Mouse (Mus musculus): ENCODE measurements around the gene Itpr1. TPM values are rescaled to one million over a fixed set of nuclear protein-coding genes. Genes with fewer than 3 reads are reported as not detected.

The Itpr1 gene
- polyA plus RNA-seq, 2 experiments = 10.7 to 17.1 TPM

DNA sequence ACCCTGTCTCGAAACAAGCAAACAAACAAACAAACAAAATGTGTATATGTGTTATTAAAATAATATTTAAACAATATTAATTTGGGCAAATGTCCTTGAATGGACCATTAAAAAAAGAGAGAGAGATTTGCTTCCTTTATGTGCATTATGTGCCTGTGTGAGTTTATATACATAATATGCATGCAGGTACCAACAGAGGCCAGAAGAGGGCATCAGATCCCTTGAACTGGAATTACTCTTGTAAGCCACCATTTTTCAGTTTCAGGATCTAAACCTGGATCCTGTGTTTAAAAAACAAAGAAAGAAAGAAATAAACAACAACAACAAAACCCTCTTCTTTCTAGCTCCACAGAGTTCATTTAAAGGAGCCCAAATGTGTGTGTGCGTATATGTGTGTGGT lies 228.4 kb downstream of the Itpr1 start:
- TF ChIP-seq POLR2A (IDR thresholded peaks at IDR 0.05; ENCODE audit: borderline replicate concordance, extremely low read depth, insufficient read depth, insufficient read length) = no peak
- DNase-seq (ENCODE audit: low spot score) (no peak), ATAC-seq (ENCODE audit: low FRiP score, low read depth) (no peak)
- Histone ChIP-seq H3K27me3 (ENCODE audit: control insufficient read depth, insufficient read depth, low read length) (no peaks in the 10 kb centered on the region), H3K27ac (replicated peaks; ENCODE audit: low read depth, low read length) (no peak overlapping the region), H3K4me3 (replicated peaks; ENCODE audit: low read length) (no peak overlapping the region), H3K4me2 (replicated peaks; ENCODE audit: low read depth, low read length, severe bottlenecking) (no peak overlapping the region), H3K36me3 (ENCODE audit: control insufficient read depth, insufficient read depth, low read length) (peaks cover 8% of the 10 kb centered on the region), H3K4me1 (ENCODE audit: control insufficient read depth, insufficient read depth, low read length) (no peaks in the 10 kb centered on the region), H3K9me3 (ENCODE audit: control insufficient read depth, low read length) (0 out of 2 replicates have a peak, but pooled peaks cover 3% of the 10 kb centered on the region), H3K9ac (ENCODE audit: low read depth, low read length, severe bottlenecking) (no peak overlapping the region)
- 95% methylated on average over 2 of the region's 2 CpGs for WGBS

GRCm38 (mm10) chr6:108442291-108442690 lies 229.4 kb downstream of the Itpr1 start:
- Histone ChIP-seq H3K27ac (replicated peaks; ENCODE audit: low read depth, low read length) (no peak overlapping the region), H3K4me3 (replicated peaks; ENCODE audit: low read length) (no peak overlapping the region), H3K36me3 (ENCODE audit: control insufficient read depth, insufficient read depth, low read length) (peaks cover 8% of the 10 kb centered on the region), H3K4me2 (replicated peaks; ENCODE audit: low read depth, low read length, severe bottlenecking) (no peak overlapping the region), H3K9me3 (ENCODE audit: control insufficient read depth, low read length) (0 out of 2 replicates have a peak, but pooled peaks cover 3% of the 10 kb centered on the region), H3K27me3 (ENCODE audit: control insufficient read depth, insufficient read depth, low read length) (no peaks in the 10 kb centered on the region), H3K4me1 (ENCODE audit: control insufficient read depth, insufficient read depth, low read length) (0 out of 2 replicates have a peak, but pooled peaks cover 2% of the 10 kb centered on the region), H3K9ac (ENCODE audit: low read depth, low read length, severe bottlenecking) (no peak overlapping the region)
- TF ChIP-seq POLR2A (IDR thresholded peaks at IDR 0.05; ENCODE audit: borderline replicate concordance, extremely low read depth, insufficient read depth, insufficient read length) = no peak
- WGBS = 85% methylated on average over 3 of the region's 3 CpGs
- ATAC-seq (ENCODE audit: low FRiP score, low read depth) (no peak), DNase-seq (ENCODE audit: low spot score) (no peak)

- no peaks in the 10 kb centered on the region for H3K27me3 ChIP-seq (ENCODE audit: control insufficient read depth, insufficient read depth, low read length)
- H3K4me3 ChIP-seq (replicated peaks; ENCODE audit: low read length) = no peak overlapping the region
- ATAC-seq (ENCODE audit: low FRiP score, low read depth) = no peak
- TF ChIP-seq POLR2A (IDR thresholded peaks at IDR 0.05; ENCODE audit: borderline replicate concordance, extremely low read depth, insufficient read depth, insufficient read length) = no peak
- DNase-seq (ENCODE audit: low spot score) = no peak
- H3K36me3 ChIP-seq (ENCODE audit: control insufficient read depth, insufficient read depth, low read length) = peaks cover 8% of the 10 kb centered on the region
- H3K9ac ChIP-seq (ENCODE audit: low read depth, low read length, severe bottlenecking) = no peak overlapping the region
- H3K4me1 ChIP-seq (ENCODE audit: control insufficient read depth, insufficient read depth, low read length) = peaks cover 15% of the 10 kb centered on the region
- no peak overlapping the region for H3K27ac ChIP-seq (replicated peaks; ENCODE audit: low read depth, low read length)
- no peak overlapping the region for H3K4me2 ChIP-seq (replicated peaks; ENCODE audit: low read depth, low read length, severe bottlenecking)
- H3K9me3 ChIP-seq (ENCODE audit: control insufficient read depth, low read length) = 0 out of 2 replicates have a peak, but pooled peaks cover 3% of the 10 kb centered on the region
- WGBS = 85% methylated on average over 7 of the region's 7 CpGs
Observed at GRCm38 (mm10) chr6:108444435-108444834, 231.5 kb downstream of the Itpr1 start.

GRCm38 (mm10) chr6:108445006-108445405 lies 232.1 kb downstream of the Itpr1 start:
- WGBS = 52% methylated on average over 7 of the region's 7 CpGs
- Histone ChIP-seq H3K9ac (ENCODE audit: low read depth, low read length, severe bottlenecking) (no peak overlapping the region), H3K36me3 (ENCODE audit: control insufficient read depth, insufficient read depth, low read length) (peaks cover 8% of the 10 kb centered on the region), H3K4me2 (replicated peaks; ENCODE audit: low read depth, low read length, severe bottlenecking) (no peak overlapping the region), H3K9me3 (ENCODE audit: control insufficient read depth, low read length) (0 out of 2 replicates have a peak, but pooled peaks cover 3% of the 10 kb centered on the region), H3K27me3 (ENCODE audit: control insufficient read depth, insufficient read depth, low read length) (no peaks in the 10 kb centered on the region), H3K4me3 (replicated peaks; ENCODE audit: low read length) (no peak overlapping the region), H3K4me1 (ENCODE audit: control insufficient read depth, insufficient read depth, low read length) (peaks cover 15% of the 10 kb centered on the region), H3K27ac (replicated peaks; ENCODE audit: low read depth, low read length) (no peak overlapping the region)
- DNase-seq (ENCODE audit: low spot score) (no peak), ATAC-seq (ENCODE audit: low FRiP score, low read depth) (no peak)
- no peak for TF ChIP-seq POLR2A (IDR thresholded peaks at IDR 0.05; ENCODE audit: borderline replicate concordance, extremely low read depth, insufficient read depth, insufficient read length)

DNA sequence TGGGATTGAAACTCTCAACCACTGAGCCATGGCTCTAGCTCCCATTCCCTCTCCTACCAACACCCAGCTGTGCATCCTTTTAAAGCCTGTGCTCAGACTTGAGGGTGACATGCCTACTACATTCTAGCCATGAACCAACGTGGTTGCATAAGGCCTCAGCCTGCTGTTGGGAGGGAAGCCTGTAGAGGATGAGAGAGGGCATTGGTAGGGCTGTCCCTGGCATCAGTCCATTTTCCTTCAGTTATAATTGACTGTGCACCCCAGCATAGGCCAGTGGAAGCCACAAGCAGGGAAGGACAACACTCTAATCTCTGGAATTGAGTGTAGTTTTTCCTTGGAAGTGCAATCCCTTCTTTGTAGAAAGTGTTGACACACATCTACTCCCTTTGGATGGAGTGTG lies 233.9 kb downstream of the Itpr1 start:
- ATAC-seq (ENCODE audit: low FRiP score, low read depth) = no peak
- no peaks in the 10 kb centered on the region for H3K9me3 ChIP-seq (ENCODE audit: control insufficient read depth, low read length)
- TF ChIP-seq POLR2A (IDR thresholded peaks at IDR 0.05; ENCODE audit: borderline replicate concordance, extremely low read depth, insufficient read depth, insufficient read length) = no peak
- no peak overlapping the region for H3K27ac ChIP-seq (replicated peaks; ENCODE audit: low read depth, low read length)
- H3K9ac ChIP-seq (ENCODE audit: low read depth, low read length, severe bottlenecking) = no peak overlapping the region
- no peaks in the 10 kb centered on the region for H3K36me3 ChIP-seq (ENCODE audit: control insufficient read depth, insufficient read depth, low read length)
- H3K4me2 ChIP-seq (replicated peaks; ENCODE audit: low read depth, low read length, severe bottlenecking) = no peak overlapping the region
- H3K27me3 ChIP-seq (ENCODE audit: control insufficient read depth, insufficient read depth, low read length) = no peaks in the 10 kb centered on the region
- no peak overlapping the region for H3K4me3 ChIP-seq (replicated peaks; ENCODE audit: low read length)
- H3K4me1 ChIP-seq (ENCODE audit: control insufficient read depth, insufficient read depth, low read length) = peaks cover 15% of the 10 kb centered on the region
- WGBS = 95% methylated on average over 1 of the region's 1 CpGs
- DNase-seq (ENCODE audit: low spot score) = no peak
